Mouse (Mus musculus) frontal cortex, postnatal 36 days (tissue): Measurements from ENCODE around the gene Cmc4.
A peak's percentile ranks its signal among the peaks of the same experiment; 100 is the strongest.

ENCODE experiments used
- DNase-seq, 2 experiments: peaks; one replicate each; pipeline ENCODE4 v3.0.0; 2022; ENCODE audit warnings: low spot score in 2 of 2

Gene Cmc4

DNA sequence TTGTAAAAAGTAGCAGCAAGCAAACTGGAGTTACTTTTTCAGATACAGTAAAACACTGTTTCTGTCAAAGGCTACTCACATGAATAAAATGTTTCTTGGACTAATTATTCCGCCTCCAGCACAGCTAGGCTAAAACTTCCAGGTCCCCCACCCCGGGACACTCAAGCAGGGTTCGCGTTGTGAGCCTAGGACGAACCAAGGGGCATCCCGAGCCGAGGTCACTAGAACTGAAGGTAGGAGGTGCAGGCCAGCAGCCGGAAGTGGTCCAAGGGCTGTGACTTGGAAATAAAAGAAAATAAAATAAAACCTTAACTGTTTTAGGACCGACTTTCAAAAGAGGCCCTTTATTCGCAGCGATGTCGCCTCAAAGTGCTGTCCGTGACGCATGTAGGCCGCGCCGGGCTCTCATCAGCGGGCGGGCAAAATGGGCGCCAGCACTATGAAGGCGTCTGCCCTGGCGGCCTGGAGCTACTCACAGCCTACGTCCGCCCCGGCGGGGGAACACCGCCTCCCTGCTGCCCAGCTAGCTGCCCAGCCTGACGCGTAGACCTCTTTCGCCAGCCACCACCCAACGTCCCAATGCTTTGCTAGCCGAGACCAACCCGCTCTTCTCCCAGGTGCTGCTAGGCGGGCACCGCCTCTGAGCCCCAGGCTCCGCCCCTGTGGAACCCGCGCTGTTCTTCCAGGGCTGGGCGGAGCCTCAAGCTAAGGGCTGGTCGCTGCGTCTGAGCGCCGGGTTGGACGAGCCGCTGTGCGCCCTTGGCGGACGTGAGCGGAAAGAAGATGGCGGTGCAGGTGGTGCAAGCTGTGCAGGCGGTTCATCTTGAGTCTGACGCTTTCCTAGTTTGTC is at the start of gene Cmc4, which contains the start of the genes Mtcp1 and Brcc3:
Gene Cmc4 (minus strand): TSS at position 649 of the 850 bp plus-strand sequence.
Gene Mtcp1 (minus strand): TSS at position 653 of the 850 bp plus-strand sequence.
Gene Brcc3 (plus strand): TSS at position 693 of the 850 bp plus-strand sequence.
- peak; percentile 85 to 88 for DNase-seq

DNA sequence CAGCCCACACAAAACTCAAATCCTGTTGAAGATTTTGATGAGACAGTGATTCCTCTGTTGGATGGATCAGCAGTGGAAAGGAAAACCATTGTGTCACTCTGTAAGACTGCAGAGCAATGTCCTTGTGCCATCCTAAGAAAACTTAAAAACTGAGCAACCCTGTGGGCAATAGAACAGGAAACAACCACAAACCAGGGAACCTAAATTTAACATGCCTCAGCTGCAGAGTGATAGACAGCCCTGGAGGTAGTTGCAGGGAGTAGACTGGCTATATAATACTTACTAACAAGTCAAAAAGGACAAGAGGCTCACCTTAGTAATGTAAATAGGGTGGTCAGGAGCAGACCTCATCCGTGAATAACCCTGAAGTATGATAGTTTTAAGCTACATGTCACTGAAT is 38.2 kb upstream of the Cmc4 start:
- DNase-seq, result no peak

DNA sequence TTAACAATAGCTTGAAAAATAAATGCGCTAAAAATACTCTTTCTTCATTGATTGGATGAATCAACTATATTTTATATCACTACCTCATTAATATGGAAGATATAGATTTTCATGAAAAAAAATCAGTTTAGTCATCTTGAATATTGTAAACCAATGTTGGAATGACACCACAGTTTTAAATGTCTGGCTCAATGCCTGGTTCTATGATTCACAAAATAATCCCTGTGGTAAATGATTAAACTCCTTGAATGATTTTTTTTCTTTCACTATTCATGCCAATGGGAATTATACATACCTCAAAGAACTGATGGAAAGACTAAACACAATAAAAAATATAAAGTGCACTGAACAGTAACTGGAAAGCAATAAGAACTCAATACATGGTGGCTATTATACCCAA is 6.7 kb downstream of the Cmc4 start:
- DNase-seq, result no peak

DNA sequence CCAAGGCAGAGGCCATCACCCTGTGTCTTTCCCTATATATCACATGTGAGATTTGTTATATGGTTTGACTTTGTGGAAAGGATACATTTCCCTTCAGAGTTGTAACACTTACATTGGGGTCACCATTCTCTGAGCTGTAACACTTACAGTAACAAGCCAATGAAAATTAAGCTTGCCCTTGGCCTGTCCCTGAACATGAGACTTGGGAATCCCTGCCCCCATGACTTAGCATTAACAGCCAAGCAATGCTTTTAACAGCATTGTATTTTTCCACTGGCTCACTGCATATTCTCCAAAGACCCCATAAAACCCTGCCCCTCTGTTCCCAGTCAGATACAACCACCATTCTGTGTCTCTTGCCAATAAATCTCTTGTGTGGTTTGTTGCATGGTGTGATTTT is 13.0 kb downstream of the Cmc4 start:
- no peak for DNase-seq

DNA sequence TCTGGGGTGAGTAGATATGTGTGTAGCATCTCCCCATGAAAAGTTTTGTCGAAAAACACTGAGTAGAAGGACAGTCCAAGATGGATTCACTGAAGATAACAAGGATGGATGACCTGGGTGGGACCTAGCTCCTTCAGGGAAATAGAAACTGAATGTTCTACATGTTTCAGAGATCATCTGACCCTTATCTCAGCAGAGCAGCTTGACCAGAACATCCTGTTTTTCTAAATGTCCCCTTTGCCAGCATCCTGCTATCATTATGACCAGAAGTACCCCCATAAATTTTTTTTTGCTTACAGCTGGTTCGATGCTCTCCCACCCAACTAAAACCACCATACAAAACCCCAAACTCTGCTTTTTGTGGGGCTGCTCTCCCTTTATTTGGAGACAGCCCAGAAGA is 13.7 kb downstream of the Cmc4 start:
- no peak for DNase-seq

DNA sequence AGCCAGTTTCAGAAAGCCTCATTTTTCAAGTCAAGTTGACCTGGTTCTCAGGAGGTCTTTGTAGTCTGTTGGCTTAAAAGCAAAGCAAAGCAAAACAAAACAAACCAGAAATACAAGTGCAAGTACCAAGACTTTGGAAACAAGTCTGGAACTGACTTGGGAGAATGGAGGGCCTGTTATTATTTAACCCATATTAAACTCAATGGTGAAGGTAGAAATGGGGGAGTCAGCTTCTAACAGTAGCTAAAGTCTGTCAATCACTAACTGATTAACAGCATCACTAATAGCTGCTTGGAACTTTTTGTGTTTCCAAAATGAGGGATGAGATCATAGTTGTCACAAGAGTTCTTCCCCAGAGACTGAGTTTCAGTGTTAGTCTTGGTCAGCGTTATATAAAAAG is 16.9 kb downstream of the Cmc4 start:
- no peak for DNase-seq

DNA sequence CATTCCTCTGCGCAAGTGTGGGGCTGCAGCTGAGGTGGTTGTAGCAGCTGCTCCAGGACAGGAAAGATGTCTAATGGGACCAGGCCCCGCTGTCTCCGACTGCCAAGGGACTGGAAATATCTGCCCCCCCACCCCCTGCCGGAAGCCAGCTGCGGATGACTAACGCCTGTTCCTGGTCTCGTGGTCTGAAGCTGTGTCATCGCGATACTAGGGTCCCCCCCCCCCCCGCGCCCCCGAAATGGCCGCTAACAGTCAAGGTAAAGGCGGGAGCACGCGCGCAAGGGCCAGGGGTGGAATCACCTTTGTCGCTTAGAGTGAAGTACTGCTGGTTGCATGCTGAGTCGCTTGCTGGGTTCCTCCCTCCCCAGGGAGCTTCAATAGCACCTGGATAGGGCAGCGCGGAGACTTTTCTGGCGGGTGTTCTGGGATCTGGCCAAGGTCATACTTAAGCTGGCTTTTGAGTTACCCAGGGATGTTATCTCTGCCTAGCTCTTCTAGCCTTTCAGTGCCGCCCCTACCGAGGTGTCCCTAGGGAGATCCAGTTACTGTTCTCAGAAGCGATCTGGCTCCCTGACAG is 34.1 kb downstream of the Cmc4 start, which contains the start of the genes Fundc2 and F8:
Gene Fundc2 (plus strand): TSS at position 205 of the 577 bp plus-strand sequence.
Gene F8 (minus strand): TSS at position 421 of the 577 bp plus-strand sequence.
- peak; percentile 13 to 61 for DNase-seq

DNA sequence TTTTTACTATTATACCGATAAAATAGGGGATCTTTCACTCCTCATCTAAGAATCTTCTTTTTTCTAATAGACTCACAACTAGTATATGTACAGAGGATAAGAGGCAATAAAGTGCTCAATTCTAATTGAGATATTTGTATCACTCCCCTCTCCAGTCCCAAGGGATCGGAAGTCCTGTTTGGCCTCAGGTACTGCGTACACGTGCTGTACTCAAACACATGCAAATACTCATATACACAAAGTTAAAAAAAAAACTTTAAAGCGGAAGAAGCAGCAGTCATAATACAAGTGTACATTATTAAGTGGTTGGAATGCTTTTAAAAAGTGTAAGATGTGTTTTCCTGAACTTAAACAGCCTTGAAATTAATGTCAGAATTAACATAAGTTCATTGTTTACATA is 34.7 kb downstream of the Cmc4 start:
- no peak for DNase-seq

DNA sequence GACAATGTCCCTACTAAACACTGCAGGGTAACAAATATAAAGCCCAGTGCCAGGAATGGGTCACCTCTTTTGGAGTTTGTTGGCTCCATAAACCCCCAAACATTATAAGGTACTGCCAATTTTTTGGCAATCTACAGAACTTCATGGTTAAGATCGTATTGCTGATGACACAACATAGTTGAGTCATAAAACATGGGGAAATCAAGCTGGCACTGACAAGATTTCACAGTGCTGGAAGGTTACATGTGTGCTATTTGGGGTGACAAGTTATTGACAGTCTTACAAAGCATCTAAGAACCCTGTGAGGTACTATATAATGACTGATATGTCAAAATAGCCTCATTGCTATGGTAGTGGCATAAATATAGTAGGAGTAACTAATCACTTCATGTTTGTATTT is 35.2 kb downstream of the Cmc4 start:
- DNase-seq, result no peak

DNA sequence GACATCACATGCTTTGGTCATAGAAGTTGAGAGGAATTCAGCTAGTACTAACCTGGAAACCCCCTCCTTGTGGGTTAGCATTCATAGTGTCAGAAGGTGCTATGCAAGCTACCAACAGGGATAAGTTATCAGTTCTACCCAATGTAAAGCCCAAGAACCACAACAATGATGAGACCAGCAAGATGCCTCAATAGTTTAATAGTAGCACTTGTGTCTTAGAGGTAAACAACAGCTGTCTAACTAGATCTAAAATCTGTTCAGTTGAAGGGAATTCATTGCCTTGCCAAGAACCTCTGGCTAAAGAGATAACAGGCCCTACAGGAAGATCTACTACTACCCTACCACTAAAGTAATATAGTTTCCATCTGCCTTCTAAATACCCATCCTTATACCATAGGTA is 39.6 kb downstream of the Cmc4 start:
- no peak for DNase-seq

DNA sequence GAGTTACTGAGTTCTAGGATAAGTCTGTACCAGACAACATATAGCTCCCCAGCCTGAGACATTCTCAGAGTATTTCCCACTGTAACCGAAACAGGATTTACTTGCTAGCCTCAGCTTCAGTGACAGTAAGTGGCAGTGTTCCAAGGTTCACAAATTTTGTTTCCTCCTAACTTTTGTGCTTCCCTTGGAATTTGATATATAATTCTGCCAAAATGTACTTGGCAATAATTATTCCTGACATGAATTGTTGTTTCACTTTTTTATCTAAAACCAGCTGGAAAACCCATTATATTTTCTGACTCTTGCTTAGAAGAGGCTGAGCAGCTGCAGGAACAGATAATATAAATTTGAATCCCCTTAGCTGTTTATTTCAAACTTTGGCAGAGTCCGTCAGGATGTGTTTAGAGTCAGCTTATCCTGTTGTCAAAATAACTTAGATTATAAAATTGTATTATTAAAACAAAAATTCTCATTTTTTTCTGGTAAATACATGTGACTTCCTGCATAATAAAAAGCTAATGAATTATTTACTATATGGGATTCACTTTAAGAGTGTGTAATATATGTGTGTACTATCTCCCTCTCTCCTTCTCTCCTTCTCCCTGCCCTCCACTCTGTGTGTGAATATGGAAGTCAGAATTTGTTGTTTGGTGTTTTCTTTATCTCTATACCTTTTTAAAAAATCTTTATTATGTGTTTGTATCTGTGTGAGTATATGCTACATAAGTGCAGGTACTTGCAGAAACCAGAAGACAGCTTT is 43.5 kb downstream of the Cmc4 start:
- DNase-seq, result no peak

DNA sequence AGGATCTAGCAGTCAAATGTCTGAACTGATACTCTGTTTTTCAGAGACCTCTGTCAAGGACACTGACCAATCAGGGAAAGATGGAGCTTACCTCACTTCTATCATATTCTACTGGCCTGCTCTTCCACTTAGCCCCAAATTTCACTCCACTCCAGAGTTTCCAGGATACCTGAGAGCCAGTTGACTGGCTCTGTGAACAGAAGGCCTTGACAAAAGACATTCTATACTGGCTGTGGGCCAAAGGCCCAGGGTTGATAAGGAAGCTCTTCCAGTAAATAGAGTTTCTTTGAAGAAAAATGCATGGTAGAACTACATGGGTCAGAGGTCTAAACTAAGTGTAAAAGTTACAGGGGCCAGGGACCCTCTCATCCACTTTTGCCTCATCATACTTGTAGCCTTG is 46.2 kb downstream of the Cmc4 start:
- no peak for DNase-seq
